Mouse (Mus musculus) kidney, postnatal 0 days (tissue): ENCODE results near the gene Snx9. TPM values are rescaled to one million over a fixed set of nuclear protein-coding genes. Genes with fewer than 3 reads are reported as not detected.
A peak's percentile ranks its signal among the peaks of the same experiment; 100 is the strongest.

Experiments used
- ATAC-seq: fragments of 200-750 bp; cut with Nextera tagmentation; replicated peaks from 2 replicates; pipeline ENCODE4 v1.8.0; 2017; ENCODE audit warnings: low read depth, moderate number of reproducible peaks, moderate TSS enrichment, moderate library complexity; ENCODE audit not compliant: low FRiP score
- DNase-seq: peaks from one replicate; pipeline ENCODE4 v3.0.0-alpha.2; 2016; ENCODE audit warnings: low spot score
- H3K27ac ChIP-seq: fragments of 300-500 bp; sonication (generic); 2 replicates; pipeline ENCODE4 v1.5.1; 2014; ENCODE audit warnings: mild to moderate bottlenecking
- H3K27me3 ChIP-seq: fragments of 300-500 bp; sonication (generic); 2 replicates; pipeline ENCODE4 v1.6.1; 2014; ENCODE audit warnings: low read length, mixed read lengths; ENCODE audit not compliant: insufficient read depth
- H3K36me3 ChIP-seq: fragments of 300-500 bp; sonication (generic); 2 replicates; pipeline ENCODE4 v1.6.1; 2014; ENCODE audit warnings: low read length, mixed read lengths; ENCODE audit not compliant: insufficient read depth
- H3K4me1 ChIP-seq: fragments of 300-500 bp; sonication (generic); replicated peaks from 2 replicates; pipeline ENCODE4 v1.6.1; 2014; ENCODE audit warnings: antibody characterized with exemption, low read length, mixed read lengths; ENCODE audit not compliant: insufficient read depth
- H3K4me2 ChIP-seq: fragments of 300-500 bp; sonication (generic); 2 replicates; pipeline ENCODE4 v1.6.1; 2014; ENCODE audit warnings: mild to moderate bottlenecking, low read length, moderate library complexity, mixed read lengths
- H3K4me3 ChIP-seq: fragments of 300-500 bp; sonication (generic); replicated peaks from 2 replicates; pipeline ENCODE4 v1.5.1; 2014; ENCODE audit warnings: low read depth, low read length
- H3K9ac ChIP-seq: fragments of 300-500 bp; sonication (generic); 2 replicates; pipeline ENCODE4 v1.6.1; 2014; ENCODE audit warnings: low read depth, low read length
- H3K9me3 ChIP-seq: fragments of 300-500 bp; sonication (generic); replicated peaks from 2 replicates; pipeline ENCODE4 v1.6.1; 2016; ENCODE audit warnings: low read length, inconsistent platforms, mixed read lengths
- CTCF ChIP-seq: IDR thresholded peaks from 2 replicates; pipeline ENCODE4 v1.5.1; 2016; ENCODE audit warnings: antibody characterized with exemption, low read depth, mild to moderate bottlenecking, moderate library complexity
- WGBS: fragments of 180-500 bp; shearing (Covaris S2); extraction: QIAGEN DNeasy Blood & Tissue Kit; methylation state at CpG from one replicate; pipeline ENCODE4 v1.1.7; 2014; 5-methylcytosine and 5-hydroxymethylcytosine counted together
- polyA plus RNA-seq: library from polyadenylated mRNA; unstranded; fragments of >200 nt; fragmentation: Nextera tagmentation; extraction: Ambion mirVana; gene quantifications from 2 replicates; pipeline ENCODE4 v1.2.1, GENCODE M21; 2015

The Snx9 gene
- polyA plus RNA-seq, 1 experiment from 2014 or later, result 41.9 TPM

GRCm38 (mm10) chr17:5819799-5820201, 21.3 kb upstream of the Snx9 start:
- DNase-seq, result peak; percentile 78
- peak; percentile 85 for ATAC-seq
- Histone ChIP-seq H3K4me2 (0 out of 2 replicates have a peak overlapping the region, but pooled peaks have one; percentile 11), H3K27me3 (no peaks in the 10 kb centered on the region), H3K4me1 (peaks cover 15% of the 10 kb centered on the region), H3K27ac (peak overlapping the region; percentile 63; the same call in 1 of the 2 replicates), H3K9ac (no peak overlapping the region), H3K4me3 (no peak overlapping the region), H3K36me3 (no peaks in the 10 kb centered on the region), H3K9me3 (no peaks in the 10 kb centered on the region)
- WGBS, result 17% methylated on average over 9 of the region's 9 CpGs
- no peak for TF ChIP-seq CTCF

- H3K4me3 ChIP-seq, result no peak overlapping the region
- 68% methylated on average over 2 of the region's 2 CpGs for WGBS
- ATAC-seq (no peak), DNase-seq (no peak)
- H3K36me3 ChIP-seq, result no peaks in the 10 kb centered on the region
- H3K4me1 ChIP-seq, result peaks cover 15% of the 10 kb centered on the region
- no peak overlapping the region for H3K9ac ChIP-seq
- no peak overlapping the region for H3K27ac ChIP-seq
- H3K27me3 ChIP-seq, result no peaks in the 10 kb centered on the region
- no peak overlapping the region for H3K4me2 ChIP-seq
- no peaks in the 10 kb centered on the region for H3K9me3 ChIP-seq
- TF ChIP-seq CTCF, result no peak
These were observed 18.6 kb upstream of the Snx9 start for GRCm38 (mm10) chr17:5822541-5822940.

GRCm38 (mm10) chr17:5823032-5823431, 18.1 kb upstream of the Snx9 start:
- no peak for DNase-seq
- WGBS, result 90% methylated on average over 10 of the region's 11 CpGs
- H3K27ac ChIP-seq, result no peak overlapping the region

GRCm38 (mm10) chr17:5827836-5828582, 13.1 kb upstream of the Snx9 start:
- no peak overlapping the region for H3K27ac ChIP-seq
- DNase-seq (no peak), ATAC-seq (no peak)
- H3K9ac ChIP-seq, result no peak overlapping the region
- 21% methylated on average over 14 of the region's 15 CpGs for WGBS
- no peaks in the 10 kb centered on the region for H3K36me3 ChIP-seq
- H3K4me2 ChIP-seq, result peak overlapping the region; percentile 31; the same call in 1 of the 2 replicates
- no peaks in the 10 kb centered on the region for H3K27me3 ChIP-seq
- no peaks in the 10 kb centered on the region for H3K9me3 ChIP-seq
- no peaks in the 10 kb centered on the region for H3K4me1 ChIP-seq
- H3K4me3 ChIP-seq, result no peak overlapping the region
- TF ChIP-seq CTCF, result no peak

More at GRCm38 (mm10) chr17:5823032-5823431, 18.1 kb upstream of the Snx9 start:
- Histone ChIP-seq H3K4me1 (peaks cover 15% of the 10 kb centered on the region), H3K9ac (no peak overlapping the region), H3K4me3 (no peak overlapping the region), H3K4me2 (no peak overlapping the region), H3K27me3 (no peaks in the 10 kb centered on the region), H3K36me3 (no peaks in the 10 kb centered on the region), H3K9me3 (no peaks in the 10 kb centered on the region)
- ATAC-seq, result no peak
- no peak for TF ChIP-seq CTCF

- WGBS, result 32% methylated on average over 3 of the region's 3 CpGs
- Histone ChIP-seq H3K9me3 (no peaks in the 10 kb centered on the region), H3K4me1 (no peaks in the 10 kb centered on the region), H3K4me2 (peak overlapping the region; percentile 31; the same call in 1 of the 2 replicates), H3K27me3 (no peaks in the 10 kb centered on the region), H3K9ac (no peak overlapping the region), H3K27ac (no peak overlapping the region), H3K36me3 (no peaks in the 10 kb centered on the region), H3K4me3 (no peak overlapping the region)
- DNase-seq (no peak), ATAC-seq (no peak)
- no peak for TF ChIP-seq CTCF
These were observed 12.6 kb upstream of the Snx9 start for GRCm38 (mm10) chr17:5828583-5828836.

GRCm38 (mm10) chr17:5828944-5829343, 12.2 kb upstream of the Snx9 start:
- 67% methylated on average over 3 of the region's 3 CpGs for WGBS

More at GRCm38 (mm10) chr17:5828944-5829343, 12.2 kb upstream of the Snx9 start:
- ATAC-seq (no peak), DNase-seq (no peak)
- TF ChIP-seq CTCF, result no peak
- H3K36me3 ChIP-seq, result no peaks in the 10 kb centered on the region
- H3K27me3 ChIP-seq, result no peaks in the 10 kb centered on the region
- no peaks in the 10 kb centered on the region for H3K9me3 ChIP-seq
- H3K9ac ChIP-seq, result no peak overlapping the region
- H3K4me3 ChIP-seq, result no peak overlapping the region
- H3K4me2 ChIP-seq, result no peak overlapping the region
- H3K27ac ChIP-seq, result no peak overlapping the region
- no peaks in the 10 kb centered on the region for H3K4me1 ChIP-seq
